Mouse (Mus musculus) intestine, embryonic 16.5 days (tissue): ENCODE measurements at regions not wholly inside any gene's neighbourhood (a gene's known extent, or its start where the extent isn't known, plus 50 kb on each side); places are given as distances from the start of the nearest gene placed in this dataset.
A peak's percentile ranks its signal among the peaks of the same experiment; 100 is the strongest.

Experiments used
- ATAC-seq: fragments of 200-750 bp; cut with Nextera tagmentation; 2 replicates; pipeline ENCODE4 v1.8.0; 2017; ENCODE audit warnings: moderate TSS enrichment, moderate library complexity
- H3K27ac ChIP-seq: fragments of 300-500 bp; sonication (generic); 2 replicates; pipeline ENCODE4 v1.5.1; 2014; ENCODE audit warnings: mild to moderate bottlenecking, low read length
- H3K27me3 ChIP-seq: fragments of 300-500 bp; sonication (generic); replicated peaks from 2 replicates; pipeline ENCODE4 v1.6.1; 2014; ENCODE audit warnings: low read length, control low read depth, mixed read lengths; ENCODE audit not compliant: control insufficient read depth, insufficient read depth
- H3K36me3 ChIP-seq: fragments of 300-500 bp; sonication (generic); 2 replicates; pipeline ENCODE4 v1.6.1; 2014; ENCODE audit warnings: low read length, control low read depth; ENCODE audit not compliant: control insufficient read depth, insufficient read depth
- H3K4me1 ChIP-seq: fragments of 300-500 bp; sonication (generic); 2 replicates; pipeline ENCODE4 v1.6.1; 2014; ENCODE audit warnings: low read length, control low read depth, mixed read lengths; ENCODE audit not compliant: control insufficient read depth, insufficient read depth
- H3K4me2 ChIP-seq: fragments of 300-500 bp; sonication (generic); 2 replicates; pipeline ENCODE4 v1.6.1; 2014; ENCODE audit warnings: low read depth, low read length, control low read depth
- H3K4me3 ChIP-seq: fragments of 300-500 bp; sonication (generic); 2 replicates; pipeline ENCODE4 v1.5.1; 2014; ENCODE audit warnings: mild to moderate bottlenecking, low read length
- H3K9ac ChIP-seq: fragments of 300-500 bp; sonication (generic); 2 replicates; pipeline ENCODE4 v1.6.1; 2014; ENCODE audit warnings: low read depth, low read length
- H3K9me3 ChIP-seq: fragments of 300-500 bp; sonication (generic); 2 replicates; pipeline ENCODE4 v1.6.1; 2016; ENCODE audit warnings: low read length, control low read depth; ENCODE audit not compliant: control insufficient read depth
- WGBS: fragments of 180-500 bp; shearing (Covaris S2); extraction: QIAGEN DNeasy Blood & Tissue Kit; methylation state at CpG from one replicate; pipeline ENCODE4 v1.1.7; 2014; 5-methylcytosine and 5-hydroxymethylcytosine counted together

- Histone ChIP-seq H3K9me3 (no peaks in the 10 kb centered on the region), H3K4me1 (no peaks in the 10 kb centered on the region), H3K36me3 (no peaks in the 10 kb centered on the region), H3K27ac (no peak overlapping the region), H3K4me3 (no peak overlapping the region), H3K4me2 (no peak overlapping the region), H3K27me3 (no peaks in the 10 kb centered on the region), H3K9ac (no peak overlapping the region)
- no peak for ATAC-seq
- WGBS: 76% methylated on average over 31 of the region's 31 CpGs
Measured at GRCm38 (mm10) chr9:31566257-31567007, 102.2 kb upstream of the Tmem45b start.

- no peaks in the 10 kb centered on the region for H3K27me3 ChIP-seq
- no peak for ATAC-seq
Measured at GRCm38 (mm10) chr9:31564996-31565773, 100.9 kb upstream of the Tmem45b start.

GRCm38 (mm10) chr9:31563541-31563940, 99.3 kb upstream of the Tmem45b start:
- H3K9ac ChIP-seq: no peak overlapping the region
- H3K36me3 ChIP-seq: no peaks in the 10 kb centered on the region
- no peak overlapping the region for H3K27ac ChIP-seq
- H3K4me2 ChIP-seq: no peak overlapping the region
- H3K9me3 ChIP-seq: no peaks in the 10 kb centered on the region
- no peaks in the 10 kb centered on the region for H3K4me1 ChIP-seq
- ATAC-seq: no peak
- no peaks in the 10 kb centered on the region for H3K27me3 ChIP-seq
- no peak overlapping the region for H3K4me3 ChIP-seq
- 84% methylated on average over 8 of the region's 8 CpGs for WGBS

More at GRCm38 (mm10) chr9:31564996-31565773, 100.9 kb upstream of the Tmem45b start:
- Histone ChIP-seq H3K4me2 (no peak overlapping the region), H3K36me3 (no peaks in the 10 kb centered on the region), H3K9ac (no peak overlapping the region), H3K4me1 (no peaks in the 10 kb centered on the region), H3K9me3 (no peaks in the 10 kb centered on the region), H3K27ac (no peak overlapping the region), H3K4me3 (no peak overlapping the region)
- WGBS: 74% methylated on average over 12 of the region's 12 CpGs

DNA sequence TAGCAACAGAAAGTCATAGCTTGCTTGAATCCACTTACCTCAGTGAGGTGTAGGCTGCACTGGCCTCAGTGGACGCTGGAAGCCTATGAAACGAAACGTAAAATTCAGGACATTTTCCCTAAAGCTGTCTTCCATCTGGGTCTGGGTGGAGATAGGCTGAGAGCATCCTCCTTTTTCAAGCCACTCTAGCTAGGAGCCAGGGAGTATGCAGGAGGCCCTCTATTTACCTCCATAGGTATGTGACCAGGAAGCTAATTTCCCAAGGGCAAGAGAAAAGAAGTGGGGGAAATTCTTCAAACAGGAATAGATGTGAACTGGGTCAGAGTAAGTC, 95.9 kb upstream of the Tmem45b start:
- H3K27ac ChIP-seq: no peak overlapping the region
- H3K4me3 ChIP-seq: no peak overlapping the region
- no peaks in the 10 kb centered on the region for H3K4me1 ChIP-seq
- H3K9me3 ChIP-seq: no peaks in the 10 kb centered on the region
- no peak overlapping the region for H3K9ac ChIP-seq
- H3K36me3 ChIP-seq: no peaks in the 10 kb centered on the region
- WGBS: 81% methylated on average over 3 of the region's 3 CpGs
- no peak for ATAC-seq
- no peak overlapping the region for H3K4me2 ChIP-seq
- H3K27me3 ChIP-seq: no peaks in the 10 kb centered on the region

DNA sequence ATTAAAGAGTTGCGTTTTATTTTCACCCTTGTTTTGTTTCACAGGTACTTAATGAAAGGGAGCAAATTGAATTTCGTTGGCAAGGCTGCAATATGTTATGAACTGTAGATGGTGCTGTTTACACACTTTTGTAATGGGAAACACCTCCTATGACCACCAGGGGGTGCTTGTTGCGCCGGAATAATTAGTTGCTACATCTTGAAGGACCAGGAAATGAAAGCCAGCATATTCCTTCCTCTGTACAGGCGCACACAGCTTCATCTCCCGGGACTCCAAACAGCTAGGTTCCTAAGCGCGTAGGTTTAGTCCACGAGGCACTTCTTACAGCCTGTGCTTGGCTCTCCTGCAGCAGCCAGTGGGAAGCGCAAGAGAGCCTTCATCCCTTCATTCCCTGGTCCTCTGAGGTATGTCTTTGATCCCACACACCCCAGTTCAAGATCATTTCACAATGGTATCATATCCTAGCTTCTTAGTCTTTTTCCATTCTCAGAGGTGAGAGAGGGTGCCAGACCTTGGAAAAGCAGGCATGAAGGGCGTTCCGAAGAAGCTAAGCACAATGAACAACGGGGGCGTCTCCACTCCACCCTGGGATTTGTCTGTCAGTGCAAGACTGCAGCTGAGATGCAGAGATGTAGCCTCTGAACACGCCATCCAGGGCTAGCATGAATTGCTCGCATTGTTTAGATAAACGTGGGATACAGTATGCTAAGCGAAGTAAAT, 95.4 kb upstream of the Tmem45b start:
- peak; percentile 75 for ATAC-seq
- H3K4me2 ChIP-seq: peak overlapping the region; percentile 61
- H3K4me1 ChIP-seq: no peaks in the 10 kb centered on the region
- H3K36me3 ChIP-seq: no peaks in the 10 kb centered on the region
- H3K9ac ChIP-seq: peak overlapping the region; percentile 57; the same call in 1 of the 2 replicates
- H3K4me3 ChIP-seq: peak overlapping the region; percentile 28; the same call in 1 of the 2 replicates
- no peaks in the 10 kb centered on the region for H3K9me3 ChIP-seq
- WGBS: 33% methylated on average over 18 of the region's 18 CpGs
- no peaks in the 10 kb centered on the region for H3K27me3 ChIP-seq
- H3K27ac ChIP-seq: no peak overlapping the region

DNA sequence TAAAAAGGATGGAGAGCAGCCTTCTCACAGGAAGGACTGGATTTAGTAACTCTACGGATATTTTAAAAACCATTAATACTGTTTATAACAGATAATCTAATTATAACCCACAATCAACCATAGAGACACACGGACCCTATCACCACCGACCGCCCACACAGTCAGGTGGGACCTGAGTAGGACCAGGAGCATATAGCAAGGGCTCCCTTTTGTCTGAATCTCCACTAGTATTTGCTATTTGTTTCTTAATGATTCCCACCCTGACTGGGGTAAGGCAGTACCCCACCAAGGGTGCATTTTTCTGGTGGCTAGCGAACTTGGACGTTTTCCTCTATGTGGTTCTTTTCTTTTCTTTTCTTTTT, 79.4 kb upstream of the Tmem45b start:
- Histone ChIP-seq H3K27me3 (no peaks in the 10 kb centered on the region), H3K4me2 (no peak overlapping the region), H3K4me3 (no peak overlapping the region), H3K36me3 (no peaks in the 10 kb centered on the region), H3K9ac (no peak overlapping the region), H3K27ac (no peak overlapping the region), H3K9me3 (no peaks in the 10 kb centered on the region), H3K4me1 (peaks cover 4% of the 10 kb centered on the region)
- ATAC-seq: no peak
- 60% methylated on average over 6 of the region's 6 CpGs for WGBS

GRCm38 (mm10) chr9:31542909-31543690, 78.8 kb upstream of the Tmem45b start:
- Histone ChIP-seq H3K9me3 (no peaks in the 10 kb centered on the region), H3K4me1 (peaks cover 4% of the 10 kb centered on the region), H3K27me3 (no peaks in the 10 kb centered on the region), H3K27ac (no peak overlapping the region), H3K4me2 (no peak overlapping the region), H3K9ac (0 out of 2 replicates have a peak overlapping the region, but pooled peaks have one; percentile 14), H3K4me3 (no peak overlapping the region), H3K36me3 (no peaks in the 10 kb centered on the region)
- 10% methylated on average over 13 of the region's 13 CpGs for WGBS
- peak; percentile 52 for ATAC-seq

DNA sequence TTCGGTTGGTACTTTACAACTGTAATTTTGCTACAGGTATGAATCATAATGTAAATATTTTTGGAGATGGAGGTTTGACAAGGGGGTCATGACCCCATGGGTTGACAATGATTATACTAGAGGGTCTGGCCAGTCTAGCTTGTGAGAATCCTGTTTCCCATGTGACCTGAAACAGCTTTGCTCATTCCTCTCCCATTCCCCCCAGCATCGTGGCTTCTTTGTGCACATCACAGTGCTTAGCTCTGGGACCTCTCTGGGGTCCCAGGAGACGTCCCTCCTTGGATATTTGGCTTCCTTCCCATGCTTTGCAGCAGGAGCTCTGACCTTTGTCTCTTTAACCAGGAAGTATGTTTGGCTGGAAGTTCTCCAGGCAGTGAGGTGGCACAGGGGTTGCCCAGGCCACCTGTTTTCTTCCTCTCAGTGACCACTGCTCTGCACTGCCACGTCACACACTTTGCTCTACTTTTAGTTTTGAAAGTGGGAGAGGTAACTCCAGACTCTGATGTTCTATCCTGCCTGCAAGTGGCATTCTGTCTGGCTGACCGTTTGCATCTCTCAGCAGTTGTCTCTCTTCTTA, 77.4 kb upstream of the Tmem45b start:
- 47% methylated on average over 5 of the region's 5 CpGs for WGBS
- no peak overlapping the region for H3K27ac ChIP-seq

More for the DNA sequence above, 77.4 kb upstream of the Tmem45b start:
- H3K36me3 ChIP-seq: no peaks in the 10 kb centered on the region
- H3K4me3 ChIP-seq: no peak overlapping the region
- no peak overlapping the region for H3K4me2 ChIP-seq
- H3K27me3 ChIP-seq: no peaks in the 10 kb centered on the region
- ATAC-seq: no peak
- H3K4me1 ChIP-seq: peaks cover 4% of the 10 kb centered on the region
- no peaks in the 10 kb centered on the region for H3K9me3 ChIP-seq
- no peak overlapping the region for H3K9ac ChIP-seq
